Mouse (Mus musculus): Measurements from ENCODE around the gene Kcnj6. TPM values are rescaled to one million over a fixed set of nuclear protein-coding genes. Genes with fewer than 3 reads are reported as not detected.
A peak's percentile ranks its signal among the peaks of the same experiment; 100 is the strongest.

Kcnj6 gene
- polyA plus RNA-seq, 1 experiment from 2014 or later, result 0.23 TPM

GRCm38 (mm10) chr16:94736462-94737358, 260.8 kb downstream of the Kcnj6 start:
- no peak overlapping the region for H3K27ac ChIP-seq
- H3K36me3 ChIP-seq, result peaks cover 29% of the 10 kb centered on the region
- WGBS, result 69% methylated on average over 8 of the region's 8 CpGs
- no peak for DNase-seq (ENCODE audit: low spot score)
- H3K4me1 ChIP-seq, result peaks cover 19% of the 10 kb centered on the region; the same call in 1 of the 2 replicates
- no peaks in the 10 kb centered on the region for H3K9me3 ChIP-seq
- H3K4me3 ChIP-seq, result no peak overlapping the region
- H3K27me3 ChIP-seq (ENCODE audit: insufficient read depth, poor library complexity, severe bottlenecking), result no peaks in the 10 kb centered on the region

GRCm38 (mm10) chr16:94735472-94735871, 262.0 kb downstream of the Kcnj6 start:
- Histone ChIP-seq H3K27ac (no peak overlapping the region), H3K4me1 (peaks cover 26% of the 10 kb centered on the region; the same call in 1 of the 2 replicates), H3K27me3 (ENCODE audit: insufficient read depth, poor library complexity, severe bottlenecking) (no peaks in the 10 kb centered on the region), H3K36me3 (peaks cover 29% of the 10 kb centered on the region), H3K9me3 (no peaks in the 10 kb centered on the region), H3K4me3 (no peak overlapping the region)
- no peak for DNase-seq (ENCODE audit: low spot score)
- 60% methylated on average over 3 of the region's 3 CpGs for WGBS

GRCm38 (mm10) chr16:94731027-94731426, 266.5 kb downstream of the Kcnj6 start:
- Histone ChIP-seq H3K4me1 (peaks cover 20% of the 10 kb centered on the region; the same call in 1 of the 2 replicates), H3K27ac (no peak overlapping the region), H3K36me3 (peaks cover 29% of the 10 kb centered on the region), H3K9me3 (no peaks in the 10 kb centered on the region), H3K27me3 (ENCODE audit: insufficient read depth, poor library complexity, severe bottlenecking) (no peaks in the 10 kb centered on the region), H3K4me3 (no peak overlapping the region)
- DNase-seq (ENCODE audit: low spot score), result no peak
- 68% methylated on average over 12 of the region's 12 CpGs for WGBS

GRCm38 (mm10) chr16:94729236-94729635, 268.3 kb downstream of the Kcnj6 start:
- DNase-seq (ENCODE audit: low spot score), result no peak
- H3K4me3 ChIP-seq, result no peak overlapping the region
- H3K4me1 ChIP-seq, result peaks cover 22% of the 10 kb centered on the region
- H3K27ac ChIP-seq, result no peak overlapping the region
- WGBS, result 81% methylated on average over 6 of the region's 6 CpGs
- no peaks in the 10 kb centered on the region for H3K27me3 ChIP-seq (ENCODE audit: insufficient read depth, poor library complexity, severe bottlenecking)
- no peaks in the 10 kb centered on the region for H3K9me3 ChIP-seq
- H3K36me3 ChIP-seq, result peaks cover 22% of the 10 kb centered on the region

GRCm38 (mm10) chr16:94724747-94725211, 272.7 kb downstream of the Kcnj6 start:
- no peak for DNase-seq (ENCODE audit: low spot score)
- Histone ChIP-seq H3K36me3 (peaks cover 17% of the 10 kb centered on the region), H3K4me3 (peak overlapping the region; percentile 63), H3K9me3 (no peaks in the 10 kb centered on the region), H3K4me1 (peaks cover 27% of the 10 kb centered on the region), H3K27ac (peak overlapping the region; percentile 86), H3K27me3 (ENCODE audit: insufficient read depth, poor library complexity, severe bottlenecking) (no peaks in the 10 kb centered on the region)
- whole genome bisulfite sequencing, result 5% methylated on average over 18 of the region's 18 CpGs

- Histone ChIP-seq H3K4me3 (peak overlapping the region; percentile 63), H3K36me3 (peaks cover 15% of the 10 kb centered on the region), H3K27me3 (ENCODE audit: insufficient read depth, poor library complexity, severe bottlenecking) (no peaks in the 10 kb centered on the region), H3K9me3 (no peaks in the 10 kb centered on the region), H3K27ac (peak overlapping the region; percentile 86), H3K4me1 (peaks cover 34% of the 10 kb centered on the region)
- peak; percentile 95 for DNase-seq (ENCODE audit: low spot score)
- under 1% methylated on average over 23 of the region's 23 CpGs for WGBS
Observed at GRCm38 (mm10) chr16:94724061-94724596, 273.4 kb downstream of the Kcnj6 start.

- no peaks in the 10 kb centered on the region for H3K27me3 ChIP-seq (ENCODE audit: insufficient read depth, poor library complexity, severe bottlenecking)
- H3K4me3 ChIP-seq, result peak overlapping the region; percentile 53
- H3K27ac ChIP-seq, result peak overlapping the region; percentile 92
- DNase-seq (ENCODE audit: low spot score), result no peak
- no peaks in the 10 kb centered on the region for H3K9me3 ChIP-seq
- peaks cover 46% of the 10 kb centered on the region for H3K4me1 ChIP-seq
- 69% methylated on average over 12 of the region's 12 CpGs for WGBS
- peaks cover 5% of the 10 kb centered on the region for H3K36me3 ChIP-seq
Observed at GRCm38 (mm10) chr16:94722936-94723335, 274.6 kb downstream of the Kcnj6 start.

- Histone ChIP-seq H3K27me3 (ENCODE audit: insufficient read depth, poor library complexity, severe bottlenecking) (no peaks in the 10 kb centered on the region), H3K27ac (peak overlapping the region; percentile 92), H3K9me3 (peaks cover under 1% of the 10 kb centered on the region; the same call in 1 of the 2 replicates), H3K4me1 (peaks cover 46% of the 10 kb centered on the region), H3K4me3 (peak overlapping the region; percentile 53), H3K36me3 (peaks cover under 1% of the 10 kb centered on the region; the same call in 1 of the 2 replicates)
- peak; percentile 94 for DNase-seq (ENCODE audit: low spot score)
- whole genome bisulfite sequencing, result 31% methylated on average over 10 of the region's 10 CpGs
Observed at GRCm38 (mm10) chr16:94721549-94722006, 275.9 kb downstream of the Kcnj6 start.

GRCm38 (mm10) chr16:94720476-94721153, 276.9 kb downstream of the Kcnj6 start:
- no peak for DNase-seq (ENCODE audit: low spot score)
- H3K27ac ChIP-seq, result peak overlapping the region; percentile 92
- peaks cover 3% of the 10 kb centered on the region; the same call in 1 of the 2 replicates for H3K9me3 ChIP-seq
- H3K36me3 ChIP-seq, result peaks cover 3% of the 10 kb centered on the region; the same call in 1 of the 2 replicates
- no peaks in the 10 kb centered on the region for H3K27me3 ChIP-seq (ENCODE audit: insufficient read depth, poor library complexity, severe bottlenecking)
- peak overlapping the region; percentile 53; the same call in 1 of the 2 replicates for H3K4me3 ChIP-seq
- WGBS, result 56% methylated on average over 7 of the region's 7 CpGs
- H3K4me1 ChIP-seq, result peaks cover 46% of the 10 kb centered on the region

GRCm38 (mm10) chr16:94719488-94719887, 278.0 kb downstream of the Kcnj6 start:
- DNase-seq (ENCODE audit: low spot score), result no peak
- H3K4me3 ChIP-seq, result no peak overlapping the region
- H3K27me3 ChIP-seq (ENCODE audit: insufficient read depth, poor library complexity, severe bottlenecking), result no peaks in the 10 kb centered on the region
- peak overlapping the region; percentile 92 for H3K27ac ChIP-seq
- WGBS, result 62% methylated on average over 4 of the region's 4 CpGs
- peaks cover 40% of the 10 kb centered on the region for H3K4me1 ChIP-seq
- H3K36me3 ChIP-seq, result peaks cover 3% of the 10 kb centered on the region; the same call in 1 of the 2 replicates
- H3K9me3 ChIP-seq, result peaks cover 3% of the 10 kb centered on the region; the same call in 1 of the 2 replicates

GRCm38 (mm10) chr16:94718919-94719318, 278.6 kb downstream of the Kcnj6 start:
- peaks cover 39% of the 10 kb centered on the region for H3K4me1 ChIP-seq
- peaks cover 3% of the 10 kb centered on the region; the same call in 1 of the 2 replicates for H3K36me3 ChIP-seq
- H3K27me3 ChIP-seq (ENCODE audit: insufficient read depth, poor library complexity, severe bottlenecking), result no peaks in the 10 kb centered on the region
- H3K27ac ChIP-seq, result peak overlapping the region; percentile 92
- no peak overlapping the region; the same call in 1 of the 2 replicates for H3K4me3 ChIP-seq
- peaks cover 3% of the 10 kb centered on the region; the same call in 1 of the 2 replicates for H3K9me3 ChIP-seq
- WGBS, result 44% methylated on average over 4 of the region's 4 CpGs
- no peak for DNase-seq (ENCODE audit: low spot score)

- peaks cover 41% of the 10 kb centered on the region for H3K4me1 ChIP-seq
- H3K4me3 ChIP-seq, result no peak overlapping the region
- no peak overlapping the region for H3K27ac ChIP-seq
- peaks cover 3% of the 10 kb centered on the region; the same call in 1 of the 2 replicates for H3K9me3 ChIP-seq
- H3K36me3 ChIP-seq, result peaks cover 3% of the 10 kb centered on the region; the same call in 1 of the 2 replicates
- H3K27me3 ChIP-seq (ENCODE audit: insufficient read depth, poor library complexity, severe bottlenecking), result no peaks in the 10 kb centered on the region
- DNase-seq (ENCODE audit: low spot score), result no peak
- 87% methylated on average over 11 of the region's 11 CpGs for WGBS
Observed at GRCm38 (mm10) chr16:94717051-94717450, 280.4 kb downstream of the Kcnj6 start.
